Mouse (Mus musculus): ENCODE measurements around the gene Nfasc. TPM values are rescaled to one million over a fixed set of nuclear protein-coding genes. Genes with fewer than 3 reads are reported as not detected.

Nfasc gene
- total RNA-seq, 2 experiments from 2014 or later: 0.41 to 0.53 TPM

DNA sequence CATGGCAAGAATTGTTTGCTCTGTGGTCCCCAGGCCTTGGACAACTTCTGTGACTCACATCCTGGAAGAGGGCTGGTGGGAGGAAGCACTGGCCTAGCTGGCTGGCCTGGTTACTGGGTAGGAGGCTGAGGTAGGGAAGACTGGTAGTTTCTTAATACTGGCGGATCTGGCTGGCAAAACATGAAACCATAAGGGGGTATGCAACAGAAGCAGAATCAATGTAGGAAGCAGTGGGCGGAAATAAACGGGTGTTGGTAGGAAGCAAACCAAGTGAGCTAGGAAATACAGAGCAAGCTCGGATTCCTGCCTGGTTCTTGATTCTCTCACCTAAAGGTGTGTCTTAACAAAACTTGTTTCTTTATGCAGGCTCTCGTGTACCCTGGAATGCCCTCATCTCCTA is 149.5 kb downstream of the Nfasc start:
- intact Hi-C loops (cut with DNase I): no loop called here
- DNase-seq: no peak

DNA sequence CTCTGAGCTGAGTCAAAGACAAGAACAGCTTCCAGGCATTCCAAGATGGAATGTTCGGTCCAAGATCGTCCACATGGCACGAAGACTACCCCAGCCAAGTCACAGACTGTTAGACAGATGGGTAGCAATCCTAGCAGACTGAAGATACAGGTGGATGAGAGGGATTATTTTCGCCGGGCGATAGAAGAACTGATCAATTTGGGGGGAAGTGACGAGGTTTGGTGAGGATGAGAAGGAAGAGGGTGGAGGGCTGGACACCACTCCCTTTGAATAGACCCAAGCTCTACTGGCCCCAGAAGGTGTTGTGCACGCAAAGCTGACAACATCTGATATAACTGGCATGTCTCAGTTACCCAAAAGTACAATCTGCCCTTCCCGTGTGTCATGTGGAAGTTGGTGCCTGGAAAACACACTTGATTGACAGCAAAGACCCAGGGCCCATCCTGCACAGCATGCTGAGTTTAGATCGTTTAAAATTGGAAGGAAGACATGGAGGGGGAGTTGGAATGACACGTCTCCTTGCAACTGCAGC is 150.1 kb downstream of the Nfasc start:
- intact Hi-C loops (cut with DNase I): no loop called here
- no peak for DNase-seq

DNA sequence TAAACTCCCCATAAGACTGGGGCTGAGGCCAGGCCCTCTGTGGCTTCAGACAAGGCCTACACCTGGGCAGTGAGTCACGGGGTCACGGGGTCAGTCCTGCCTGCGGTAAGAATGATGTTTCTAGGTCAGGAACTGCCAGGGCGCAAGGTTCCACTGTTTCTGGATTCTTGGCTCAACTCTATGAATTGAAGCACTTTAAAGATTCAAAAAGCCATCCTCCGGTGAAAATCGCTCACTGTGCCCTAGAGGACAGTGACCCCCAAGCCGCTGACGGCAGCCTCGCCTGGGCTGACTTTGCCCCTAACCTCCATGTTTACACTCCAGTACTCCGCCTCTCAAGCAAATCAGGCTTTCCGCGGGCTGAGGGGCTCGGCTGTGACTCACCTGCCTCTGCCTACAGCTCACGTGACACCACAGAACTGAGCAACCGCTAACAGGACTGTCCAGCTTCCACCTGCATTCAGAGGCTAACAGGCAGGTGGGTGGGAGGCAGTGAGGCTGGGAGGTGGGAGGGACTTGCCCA is 154.9 kb downstream of the Nfasc start:
- intact Hi-C loops (cut with DNase I): no loop called here

DNA sequence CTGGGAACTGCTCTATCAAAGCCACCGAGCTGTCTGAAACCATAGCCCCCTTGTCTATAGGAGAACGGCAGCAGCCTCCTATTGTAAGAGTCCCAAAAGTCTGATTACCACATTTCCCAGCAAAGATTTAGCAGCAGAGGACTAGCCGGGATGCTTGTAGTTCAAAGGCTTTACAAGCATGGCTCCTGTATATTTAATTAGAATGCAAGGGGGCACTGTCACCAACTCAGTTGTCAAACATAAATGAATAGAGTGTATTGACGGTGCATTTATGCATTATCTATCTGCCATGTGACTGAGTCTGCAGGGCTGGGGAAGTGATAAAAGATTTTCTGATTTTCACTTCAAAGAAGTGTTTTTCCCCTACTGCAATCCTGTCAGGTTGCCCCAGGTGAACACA is 156.2 kb downstream of the Nfasc start:
- DNase-seq: no peak
- intact Hi-C loops (cut with DNase I): no loop called here

More for the DNA sequence above, 154.9 kb downstream of the Nfasc start:
- no peak for DNase-seq

DNA sequence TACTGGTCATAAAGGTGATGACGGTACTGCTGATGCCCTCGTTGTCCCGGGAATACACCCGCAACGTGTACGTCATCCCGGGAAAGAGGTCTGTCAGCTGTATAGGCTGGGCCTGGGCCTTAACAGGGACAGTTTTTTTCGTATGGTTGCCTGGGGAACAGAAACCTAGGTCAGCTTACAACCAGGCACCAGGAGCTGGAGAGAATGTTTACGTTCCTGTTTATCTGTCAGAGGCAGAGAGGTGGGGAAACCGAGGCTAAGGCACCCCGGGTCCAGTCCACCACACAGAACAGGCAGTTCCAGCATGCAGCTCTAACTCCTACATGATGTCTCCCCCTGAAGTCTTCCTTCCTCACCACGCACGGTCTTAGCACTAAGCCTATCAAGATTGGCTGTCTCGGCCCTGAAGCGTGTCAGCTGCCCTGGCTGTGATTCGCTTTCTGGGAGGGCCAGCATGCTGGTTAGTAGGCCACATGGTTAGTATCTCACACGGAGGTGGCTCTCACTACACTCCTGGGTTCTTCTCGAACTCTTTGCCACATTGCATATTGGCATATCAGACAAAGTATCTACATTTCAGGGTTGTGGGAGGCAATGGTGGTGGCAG is 158.5 kb downstream of the Nfasc start:
- no peak for DNase-seq
- intact Hi-C loops (cut with DNase I): no loop called here

DNA sequence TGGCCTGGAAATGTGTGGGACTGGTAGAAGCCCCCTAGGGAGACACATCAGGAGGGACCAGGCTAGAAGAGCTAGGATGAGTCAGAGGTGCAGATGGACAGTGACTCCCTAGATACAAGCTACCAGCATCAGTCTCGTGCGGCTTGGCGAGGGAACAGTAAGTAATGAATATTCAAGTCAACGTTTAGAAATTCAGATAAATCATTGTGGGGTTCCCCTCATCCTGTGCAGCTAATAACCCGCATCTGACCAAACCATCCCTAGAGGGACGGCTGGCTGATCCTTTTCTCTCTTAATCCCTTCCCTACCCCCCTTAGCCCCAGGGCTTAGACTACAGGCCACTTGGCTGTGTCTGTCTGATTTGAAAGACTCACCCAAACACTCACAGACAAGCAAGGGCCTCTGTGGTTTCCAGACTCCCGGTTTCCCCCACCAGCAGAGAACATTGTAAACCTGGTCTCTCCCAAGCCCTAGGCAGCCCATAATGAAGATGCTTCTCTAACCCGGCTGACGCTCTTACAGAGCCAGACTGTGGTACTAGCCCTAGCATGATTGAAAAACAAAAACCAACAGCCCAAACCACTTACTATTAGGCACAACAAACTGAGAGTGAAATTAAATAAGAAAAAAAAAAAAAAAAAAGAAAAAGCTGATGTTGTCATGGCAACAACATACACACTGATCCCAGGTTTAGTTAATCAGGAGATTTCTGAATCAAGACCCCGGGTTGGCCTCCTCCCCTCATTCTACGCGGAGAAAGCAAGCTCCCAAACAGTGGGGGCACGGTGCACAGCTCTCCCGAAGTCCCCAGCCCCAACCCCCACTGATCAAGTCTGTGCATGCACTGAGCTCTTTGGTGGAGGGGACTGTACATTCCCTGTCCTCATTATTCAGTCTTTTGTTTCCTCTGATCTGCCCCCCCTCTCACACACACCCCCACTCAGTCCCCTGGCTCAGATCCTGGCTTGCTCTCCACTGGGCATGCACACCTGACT is 159.5 kb downstream of the Nfasc start:
- no peak for DNase-seq
- intact Hi-C loops (cut with DNase I): no loop called here

DNA sequence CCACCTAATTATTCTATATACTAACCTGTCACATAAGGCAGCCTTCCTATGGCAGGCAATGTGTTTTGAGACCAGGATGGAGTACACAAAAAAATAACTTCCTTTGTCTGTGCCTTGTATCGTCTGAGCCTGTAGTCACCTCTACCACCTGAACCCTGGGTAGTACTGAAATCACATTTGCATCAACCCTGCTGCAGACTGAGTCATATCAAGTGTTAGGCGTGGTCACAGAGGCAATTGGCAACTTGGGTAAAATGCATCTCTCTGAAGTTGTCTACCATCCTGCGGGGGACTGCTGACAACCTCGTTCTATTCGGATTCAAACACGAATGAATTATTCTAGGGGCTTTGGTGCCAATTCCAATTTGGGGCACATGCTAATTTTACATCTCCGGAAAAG is 161.5 kb downstream of the Nfasc start:
- intact Hi-C loops (cut with DNase I): no loop called here
- DNase-seq: no peak

DNA sequence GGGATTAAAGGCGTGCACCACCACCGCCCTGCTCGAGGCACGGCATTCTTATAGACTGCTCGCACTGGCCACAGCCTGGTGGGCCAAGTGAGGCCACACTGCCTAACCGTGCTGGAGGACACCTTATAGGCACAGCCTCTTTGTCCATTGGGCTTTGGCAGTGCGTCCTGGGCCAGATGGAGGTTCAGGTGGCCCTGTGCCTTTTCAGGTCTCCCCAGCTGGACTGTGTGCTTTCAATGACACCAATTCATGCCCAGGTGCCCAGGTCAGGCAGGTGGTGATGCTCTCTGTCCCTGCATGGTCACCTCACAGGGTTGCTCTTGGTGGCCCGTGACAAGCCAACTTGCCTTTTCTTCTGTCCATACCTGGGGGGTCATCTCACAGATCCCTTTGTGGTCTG is 164.8 kb downstream of the Nfasc start:
- intact Hi-C loops (cut with DNase I): no loop called here

DNA sequence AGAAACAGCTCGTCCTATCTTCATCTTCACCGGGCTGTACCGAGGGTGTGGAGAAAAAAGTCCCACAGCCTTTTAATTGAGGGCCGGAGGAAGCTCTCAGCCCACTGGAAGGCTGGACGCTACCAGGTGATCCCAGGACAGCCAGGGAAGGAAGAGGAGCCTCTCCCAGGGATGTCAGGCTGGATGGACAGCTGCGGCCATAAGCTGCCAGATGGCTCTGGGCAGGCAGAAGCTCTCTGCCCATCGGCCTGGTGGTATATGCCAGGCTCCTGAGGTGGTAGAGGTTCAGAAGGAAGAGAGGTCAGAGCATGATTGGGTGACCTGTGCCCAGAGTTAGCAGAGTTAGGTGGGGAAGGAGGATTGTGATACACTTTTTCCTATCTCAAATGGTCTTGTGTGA is 168.7 kb downstream of the Nfasc start:
- intact Hi-C loops (cut with DNase I): no loop called here
- no peak for DNase-seq

More for the DNA sequence above, 164.8 kb downstream of the Nfasc start:
- DNase-seq: no peak

DNA sequence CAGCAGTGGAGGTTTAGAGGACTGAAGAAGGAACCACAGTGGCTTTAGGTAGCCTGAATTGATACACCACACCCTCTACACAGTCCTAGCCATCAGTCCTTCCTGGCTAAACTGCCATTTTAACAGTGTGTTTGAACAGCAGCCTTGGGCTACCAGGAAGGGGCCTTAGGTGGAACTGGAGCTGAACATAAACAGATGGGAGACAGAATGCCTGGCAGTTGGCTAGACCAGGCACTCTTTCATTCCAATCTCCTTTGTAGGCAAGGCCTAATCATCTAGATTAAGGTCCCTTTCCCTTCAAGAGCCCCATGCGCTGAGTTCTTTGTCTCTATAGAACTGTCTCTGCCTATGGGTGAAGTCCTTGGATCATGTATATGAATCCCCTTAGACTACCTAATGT is 170.0 kb downstream of the Nfasc start:
- DNase-seq: no peak
- intact Hi-C loops (cut with DNase I): no loop called here

DNA sequence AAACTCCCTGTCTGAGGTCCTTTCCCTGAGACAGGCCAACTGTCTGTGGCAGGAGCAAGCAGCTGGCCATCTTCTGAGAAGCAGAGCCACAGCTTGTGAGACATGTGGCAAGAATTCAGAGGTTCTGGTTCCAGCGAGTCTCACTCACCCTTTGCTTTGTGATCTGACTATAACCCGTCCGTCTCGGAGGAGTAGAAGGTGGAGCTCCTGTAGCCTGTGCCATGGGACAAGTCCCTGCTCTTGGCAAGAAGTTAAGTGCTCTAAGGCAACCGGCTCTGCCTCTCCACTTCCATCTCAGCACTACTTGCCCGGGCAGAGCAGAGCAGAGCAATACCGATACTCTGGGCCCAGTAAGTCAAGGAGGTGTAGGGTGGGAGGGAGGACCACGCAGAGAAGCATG is 170.7 kb downstream of the Nfasc start:
- intact Hi-C loops (cut with DNase I): no loop called here
- no peak for DNase-seq

DNA sequence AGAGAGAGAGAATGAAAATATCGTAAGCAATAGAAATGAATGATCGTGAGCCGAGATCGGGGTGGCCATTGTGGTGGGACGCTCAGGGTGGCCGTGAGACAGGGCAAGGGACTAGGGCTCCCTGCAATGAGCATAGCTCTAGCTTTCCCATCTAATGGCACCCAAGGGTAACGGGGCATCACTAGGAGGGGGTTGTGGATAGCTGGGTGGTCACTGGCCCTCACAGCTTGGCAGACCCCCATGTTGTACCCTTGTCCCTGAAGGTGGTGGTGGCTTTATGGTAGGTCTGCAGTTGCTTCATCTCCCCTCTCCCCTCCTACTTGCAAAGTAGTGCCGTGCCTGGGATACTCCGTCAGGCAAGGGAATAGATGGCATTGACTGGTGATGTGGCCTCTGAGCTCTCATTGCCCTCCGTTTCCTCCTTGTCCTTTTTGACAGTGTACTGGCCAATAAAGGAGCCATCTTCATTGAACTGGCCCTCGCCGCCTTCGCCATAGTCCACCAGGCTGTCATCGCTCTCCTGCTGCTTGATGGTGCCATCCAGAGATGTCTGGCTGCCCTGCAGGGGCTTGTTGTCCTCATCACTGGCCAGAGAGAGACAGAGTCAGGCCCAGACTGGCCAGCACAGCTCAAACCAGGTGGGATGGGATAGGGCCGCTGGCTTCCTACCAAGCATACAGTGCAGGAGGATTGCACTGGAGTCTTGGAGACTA is 171.4 kb downstream of the Nfasc start:
- intact Hi-C loops (cut with DNase I): no loop called here
- no peak for DNase-seq

DNA sequence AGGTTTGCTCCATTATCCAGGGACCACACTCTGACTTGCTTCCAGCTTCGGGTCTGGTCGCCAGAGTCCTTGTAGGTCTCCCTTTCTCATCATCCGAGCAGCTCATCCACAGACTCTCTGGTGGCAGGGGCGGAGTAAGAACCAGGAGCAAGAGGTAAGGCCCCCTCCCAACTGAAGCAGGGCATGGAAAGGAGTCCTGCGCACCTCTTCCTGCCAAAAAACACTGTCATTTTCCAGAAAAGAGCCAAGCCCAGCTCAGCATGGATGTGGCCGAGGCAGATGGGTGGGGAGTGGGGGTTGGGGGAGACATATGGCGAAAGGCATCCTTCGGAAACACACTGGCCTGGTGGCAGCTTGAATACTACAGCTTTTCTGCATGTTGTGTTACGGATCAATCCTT is 172.1 kb downstream of the Nfasc start:
- intact Hi-C loops (cut with DNase I): no loop called here
- DNase-seq: no peak

DNA sequence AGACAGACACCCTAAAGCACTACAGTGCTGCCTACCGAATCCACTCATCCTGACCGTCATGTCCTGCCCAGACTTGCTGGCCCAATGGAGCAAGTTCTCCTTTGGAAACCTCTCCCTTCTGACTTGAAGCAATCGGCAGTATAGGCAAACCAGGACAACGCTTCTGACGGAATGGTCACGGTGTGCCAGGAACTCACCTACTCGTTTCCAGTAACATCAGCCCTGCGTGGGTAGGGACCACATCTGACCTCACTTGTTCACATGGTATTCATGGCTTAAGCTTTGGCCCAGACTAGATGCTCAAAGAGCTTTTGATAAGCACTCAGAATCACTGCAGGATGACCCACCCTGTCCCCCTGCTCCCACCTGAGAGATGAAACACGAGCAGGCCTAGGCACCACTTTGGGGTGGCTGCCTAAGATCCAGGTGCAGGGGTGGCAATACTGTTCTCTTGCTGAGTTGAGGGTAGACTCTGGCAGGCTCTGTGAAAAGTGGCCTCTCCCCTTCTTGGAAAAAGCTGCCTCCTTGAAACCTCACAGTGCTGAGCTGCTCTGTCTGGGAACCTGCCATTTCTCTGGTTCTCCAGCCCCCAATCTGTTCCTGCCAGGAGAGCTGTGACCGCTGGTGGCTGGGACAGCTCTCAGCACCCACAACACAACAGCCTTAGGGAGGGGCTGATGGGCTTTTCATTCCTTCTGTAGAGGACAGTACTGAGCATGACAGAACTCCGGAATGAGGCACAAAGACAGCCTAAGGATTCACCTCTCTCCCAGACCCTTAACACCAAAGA is 174.1 kb downstream of the Nfasc start:
- DNase-seq: no peak
- intact Hi-C loops (cut with DNase I): no loop called here

DNA sequence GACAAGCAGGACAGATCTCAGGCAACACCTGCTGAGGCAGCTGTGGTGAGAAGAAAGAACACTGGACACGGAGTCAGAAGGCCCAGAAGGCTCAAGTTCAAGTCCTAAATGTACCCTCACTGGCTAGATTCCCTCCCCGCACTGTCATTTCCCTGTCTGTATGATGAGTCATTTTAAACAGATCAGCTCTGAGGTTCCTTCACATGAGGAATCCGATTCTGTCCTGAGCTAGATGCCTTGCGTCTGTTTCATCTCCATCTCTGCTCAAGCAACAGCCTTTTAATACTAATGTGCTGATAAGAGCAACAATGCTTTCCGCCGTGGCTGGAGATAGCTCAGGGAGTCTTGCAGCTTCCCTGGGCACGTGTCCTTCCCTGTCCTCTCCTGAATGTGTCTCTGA is 175.8 kb downstream of the Nfasc start:
- no peak for DNase-seq
- intact Hi-C loops (cut with DNase I): no loop called here

DNA sequence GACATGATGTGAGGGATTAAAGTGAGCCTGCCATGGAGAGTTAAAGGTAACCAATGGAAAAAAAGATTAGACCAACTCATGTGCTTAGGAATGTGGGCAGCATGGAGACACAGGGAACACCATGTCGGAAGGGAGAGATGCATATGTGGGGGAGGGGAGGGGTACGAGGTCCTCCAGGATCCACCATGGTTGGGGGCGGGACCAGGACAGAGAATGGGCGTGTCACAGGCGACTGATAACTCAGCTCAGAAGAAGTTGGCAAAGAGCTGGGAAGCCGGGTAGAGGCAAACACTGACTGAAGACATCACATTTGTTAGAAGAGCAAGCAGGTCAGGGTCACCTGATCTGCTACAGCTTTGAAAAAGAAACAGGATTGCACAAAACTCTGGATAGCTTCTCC is 176.7 kb downstream of the Nfasc start:
- DNase-seq: no peak

DNA sequence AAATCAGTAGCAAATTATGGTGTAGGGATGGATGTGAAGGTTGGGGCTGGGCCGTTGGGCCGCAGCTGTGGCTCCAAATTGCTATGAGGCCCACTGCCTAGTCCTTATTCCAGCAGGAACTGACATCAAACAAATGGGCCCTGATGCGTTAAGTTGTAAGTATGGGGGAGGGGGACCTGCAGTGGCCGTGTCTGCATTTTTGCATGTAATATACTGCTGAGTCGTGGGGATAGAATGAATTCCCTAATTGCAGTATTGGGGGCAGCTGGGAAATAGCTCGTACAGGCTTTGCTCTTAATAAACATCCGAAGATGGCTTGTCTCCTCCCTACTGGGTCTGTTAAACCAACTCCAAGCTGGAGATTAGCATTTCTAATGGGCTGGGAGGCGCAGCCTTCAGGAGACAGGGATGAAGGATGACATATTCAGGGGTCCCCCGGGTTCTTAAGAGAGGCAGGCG is 179.2 kb downstream of the Nfasc start:
- intact Hi-C loops (cut with DNase I): no loop called here
- DNase-seq: no peak

More for the DNA sequence above, 176.7 kb downstream of the Nfasc start:
- intact Hi-C loops (cut with DNase I): no loop called here

DNA sequence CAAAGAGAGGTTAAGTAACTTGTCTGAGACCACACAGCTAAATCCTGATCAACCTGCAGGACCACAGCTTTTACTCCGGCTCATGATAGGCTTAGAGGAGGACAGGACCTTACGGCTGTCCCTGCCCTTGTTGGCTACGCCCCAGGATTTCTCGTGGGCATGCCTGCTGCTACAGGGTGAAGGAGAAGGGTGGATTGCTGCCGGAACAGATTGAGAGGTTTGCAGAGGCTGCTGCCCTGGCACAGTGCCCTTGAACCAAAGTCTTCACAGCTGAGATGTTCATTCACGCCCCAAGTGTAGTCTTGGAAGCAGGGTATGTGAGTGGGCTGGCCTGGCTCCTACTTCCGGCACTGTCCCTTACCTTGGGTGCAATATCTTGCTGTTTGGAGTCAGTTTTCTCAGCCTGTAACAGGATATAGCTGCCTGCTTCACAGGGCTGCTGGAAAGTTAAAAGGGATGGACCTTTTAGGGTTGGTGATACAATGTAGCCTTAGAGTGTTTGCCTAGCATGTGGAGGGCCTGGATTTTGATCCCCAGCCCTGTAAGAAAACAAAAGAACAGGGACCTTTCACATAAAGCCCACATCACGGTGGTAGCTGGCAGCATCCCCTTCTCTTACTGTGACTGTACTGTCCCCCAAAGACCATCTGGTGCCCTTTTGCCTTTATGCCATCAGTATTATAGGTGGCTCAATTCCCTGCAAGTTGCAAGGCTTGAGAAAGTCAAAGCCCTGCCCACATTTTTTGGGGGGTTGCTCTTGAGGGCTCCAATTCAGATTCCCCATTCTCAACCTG is 180.5 kb downstream of the Nfasc start:
- intact Hi-C loops (cut with DNase I): no loop called here
- peak in 1 of 2 experiments; percentile 12 for DNase-seq

DNA sequence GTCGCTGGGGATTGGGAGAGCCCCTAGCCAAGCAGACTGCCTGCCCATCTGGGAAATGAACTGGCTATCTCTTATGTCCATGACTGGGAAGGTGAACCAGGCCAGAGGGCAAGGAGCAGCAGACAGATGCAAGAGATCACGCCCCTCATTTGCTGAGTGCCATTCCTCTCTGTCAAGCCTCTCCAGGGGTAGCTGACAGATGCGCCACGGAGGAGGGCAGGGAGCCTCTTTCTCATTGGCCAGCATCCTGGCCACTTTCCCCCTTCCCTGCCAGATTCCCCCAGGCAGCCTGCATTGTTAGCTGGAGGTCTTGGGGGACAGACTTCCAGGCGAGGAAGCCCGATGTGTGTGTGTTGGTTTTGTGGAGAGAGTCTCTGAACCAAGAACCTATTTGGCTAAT is 182.6 kb downstream of the Nfasc start:
- DNase-seq: no peak
- intact Hi-C loops (cut with DNase I): no loop called here
